Mouse (Mus musculus): ENCODE data around the gene H2-DMb1. TPM values are rescaled to one million over a fixed set of nuclear protein-coding genes. Genes with fewer than 3 reads are reported as not detected.
"Not testable (repeated sequence)": the region's sequence is repeated elsewhere in the genome, so short reads cannot be mapped to it uniquely, and the experiment has no call there.

The H2-DMb1 gene
- polyA plus RNA-seq, 1 experiment from 2014 or later = 0.52 TPM

DNA sequence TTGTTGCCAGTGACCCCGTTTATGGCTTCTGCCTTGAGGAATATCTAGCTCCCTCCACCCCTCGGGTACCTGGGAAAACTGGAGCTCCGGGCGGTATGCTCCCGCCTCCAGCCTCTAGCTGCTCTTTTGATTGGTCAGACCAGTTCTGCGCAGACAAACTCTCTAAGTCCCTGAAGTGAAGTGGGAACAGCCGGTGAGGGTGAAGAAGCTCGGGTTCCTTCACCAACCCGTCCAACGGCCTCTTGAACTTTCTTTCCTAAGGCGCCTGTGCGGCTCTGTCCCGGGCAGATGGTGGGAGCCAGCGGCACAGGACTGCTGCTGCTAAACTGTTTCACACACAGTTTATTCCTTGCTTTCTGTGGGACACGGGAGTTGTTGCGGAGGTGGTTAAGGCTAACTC is 13.5 kb upstream of the H2-DMb1 start:
- Histone ChIP-seq H3K27me3 (replicated peaks; ENCODE audit: low read depth, poor library complexity, severe bottlenecking) (peaks cover 58% of the 10 kb centered on the region), H3K36me3 (replicated peaks) (no peaks in the 10 kb centered on the region), H3K4me1 (peaks cover 42% of the 10 kb centered on the region), H3K9me3 (no peaks in the 10 kb centered on the region), H3K4me3 (peak overlapping the region; percentile 55), H3K27ac (replicated peaks) (no peak overlapping the region)
- peak; percentile 71 for DNase-seq (ENCODE audit: low spot score)
- 1% methylated on average over 16 of the region's 16 CpGs for WGBS

DNA sequence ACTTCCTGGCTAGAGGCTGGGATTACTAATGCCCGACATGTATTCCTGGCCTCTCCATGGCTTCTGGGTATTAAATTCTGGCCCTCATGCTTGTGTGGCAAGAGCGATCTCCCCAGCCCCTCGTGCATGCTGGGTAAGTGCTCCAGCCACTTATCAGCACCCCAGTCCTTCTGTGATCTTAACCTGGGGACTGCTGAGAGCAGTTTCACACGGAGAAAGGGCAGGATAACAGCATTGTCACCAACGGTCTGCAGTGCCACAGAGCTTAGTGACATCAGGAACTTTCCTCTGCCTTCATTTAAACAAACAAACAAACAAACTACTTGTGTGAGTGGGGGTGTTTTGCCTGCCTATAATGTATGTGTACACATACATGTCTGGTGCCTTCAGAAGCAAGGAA is 12.6 kb upstream of the H2-DMb1 start:
- Histone ChIP-seq H3K36me3 (replicated peaks) (no peaks in the 10 kb centered on the region), H3K27me3 (replicated peaks; ENCODE audit: low read depth, poor library complexity, severe bottlenecking) (peaks cover 58% of the 10 kb centered on the region), H3K27ac (replicated peaks) (no peak overlapping the region), H3K9me3 (no peaks in the 10 kb centered on the region), H3K4me3 (peak overlapping the region; percentile 55), H3K4me1 (peaks cover 42% of the 10 kb centered on the region)
- DNase-seq (ENCODE audit: low spot score) = no peak
- 10% methylated on average over 5 of the region's 5 CpGs for WGBS

DNA sequence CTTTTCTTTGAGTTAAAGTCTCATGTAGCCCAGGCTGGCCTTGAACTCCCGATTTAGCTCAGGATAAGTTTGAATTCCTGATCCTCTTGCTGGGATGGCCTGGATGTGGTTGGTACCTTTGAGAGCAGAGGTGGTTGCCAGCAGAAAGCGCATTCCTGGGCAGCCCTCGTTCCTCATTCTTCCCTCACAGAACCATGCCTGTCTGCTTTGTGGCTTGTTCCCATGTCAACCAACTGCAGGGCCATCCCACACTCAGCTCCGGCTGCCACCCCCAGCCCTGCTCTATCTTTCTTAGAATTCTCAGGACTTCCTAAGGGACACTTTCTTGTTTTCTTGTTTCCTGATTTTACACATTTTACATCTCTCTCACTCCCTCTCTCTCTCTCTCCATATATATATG is 11.4 kb upstream of the H2-DMb1 start:
- no peak for DNase-seq (ENCODE audit: low spot score)
- 57% methylated on average over 4 of the region's 4 CpGs for WGBS
- no peak overlapping the region for H3K4me3 ChIP-seq
- peaks cover 36% of the 10 kb centered on the region for H3K4me1 ChIP-seq
- H3K9me3 ChIP-seq = no peaks in the 10 kb centered on the region
- H3K36me3 ChIP-seq (replicated peaks) = no peaks in the 10 kb centered on the region
- peaks cover 51% of the 10 kb centered on the region for H3K27me3 ChIP-seq (replicated peaks; ENCODE audit: low read depth, poor library complexity, severe bottlenecking)
- H3K27ac ChIP-seq (replicated peaks) = no peak overlapping the region

DNA sequence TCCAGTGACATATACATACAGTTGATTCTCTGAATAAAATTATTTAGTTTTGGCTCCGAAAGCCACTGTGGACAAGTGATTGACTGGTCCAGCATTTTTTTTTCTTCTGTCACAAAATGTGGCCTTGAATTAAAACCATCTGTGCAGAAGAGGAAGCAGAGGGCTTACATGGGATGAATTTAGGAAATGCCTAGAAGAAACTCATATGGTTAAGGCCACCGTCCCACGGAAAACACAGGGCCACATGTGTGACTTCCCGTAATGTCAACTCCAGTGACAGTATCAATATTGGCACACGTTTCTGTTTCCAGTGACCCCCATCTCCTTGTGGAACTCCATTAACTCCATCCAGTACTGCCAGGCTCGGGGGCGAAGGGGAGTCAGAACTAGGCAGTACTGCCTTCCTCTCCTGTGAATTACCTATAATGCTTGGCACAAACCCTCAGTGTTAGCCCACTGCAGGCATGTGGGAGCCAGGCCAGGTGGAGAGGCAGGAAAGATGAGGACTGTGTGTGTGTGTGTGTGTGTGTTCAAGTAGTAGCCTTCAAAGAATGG is 10.3 kb upstream of the H2-DMb1 start:
- H3K27ac ChIP-seq (replicated peaks) = peak overlapping the region; percentile 14; the same call in 1 of the 2 replicates
- no peak for DNase-seq (ENCODE audit: low spot score)

DNA sequence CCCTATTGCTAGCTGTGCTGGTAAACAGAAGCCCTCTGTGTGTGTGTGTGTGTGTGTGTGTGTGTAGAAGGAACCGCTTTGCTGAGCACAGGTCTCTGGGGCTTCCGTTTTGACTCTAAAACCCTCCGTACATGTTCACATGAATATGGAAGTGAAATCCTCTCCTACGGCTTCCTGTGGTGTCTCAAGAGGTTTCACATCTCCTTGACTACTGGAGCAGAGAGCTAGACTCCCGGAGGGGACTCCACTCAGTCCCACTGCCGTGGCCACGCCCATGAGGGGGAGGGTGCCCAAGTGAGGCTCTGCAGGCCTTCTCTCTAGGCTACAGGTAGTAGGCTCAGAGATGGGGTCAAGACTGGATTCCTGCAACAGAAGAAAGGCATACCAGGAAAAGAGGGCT is 9.8 kb upstream of the H2-DMb1 start, which contains the start of gene H2-DMb2:
TSS of gene H2-DMb2 (plus strand) at position 275 of the 400 bp plus-strand sequence.
- peak; percentile 31 for DNase-seq (ENCODE audit: low spot score)
- H3K27ac ChIP-seq (replicated peaks) = peak within 1 kb of the TSS; percentile 14; the same call in 1 of the 2 replicates
- 31% methylated on average over 7 of the region's 7 CpGs for WGBS

More for the DNA sequence above, 10.3 kb upstream of the H2-DMb1 start:
- H3K4me3 ChIP-seq = no peak overlapping the region
- peaks cover 41% of the 10 kb centered on the region for H3K27me3 ChIP-seq (replicated peaks; ENCODE audit: low read depth, poor library complexity, severe bottlenecking)
- no peaks in the 10 kb centered on the region for H3K9me3 ChIP-seq
- WGBS = 61% methylated on average over 7 of the region's 7 CpGs
- H3K36me3 ChIP-seq (replicated peaks) = no peaks in the 10 kb centered on the region
- peaks cover 36% of the 10 kb centered on the region for H3K4me1 ChIP-seq

DNA sequence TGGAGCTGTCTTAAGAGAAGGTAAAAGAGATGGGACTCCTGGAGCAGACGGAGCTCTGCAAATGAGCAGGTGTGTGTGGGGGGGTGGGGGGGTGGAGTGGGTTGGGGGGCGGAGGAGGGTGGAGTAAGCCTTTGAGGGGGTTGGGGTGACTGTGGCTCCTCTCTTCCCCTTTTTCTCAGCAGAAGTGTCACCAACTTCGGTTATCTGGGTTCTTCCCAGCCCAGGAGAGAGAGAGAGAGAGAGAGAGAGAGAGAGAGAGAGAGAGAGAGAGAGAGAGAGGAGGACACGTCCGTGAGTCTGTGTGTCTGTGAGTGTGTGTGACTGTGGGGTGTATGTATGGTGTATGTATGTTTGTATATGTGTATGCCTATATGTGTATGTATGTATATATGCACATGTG is 9.4 kb upstream of the H2-DMb1 start:
- WGBS = 73% methylated on average over 5 of the region's 5 CpGs

More for the DNA sequence above, 9.8 kb upstream of the H2-DMb1 start, which contains the start of gene H2-DMb2:
- H3K9me3 ChIP-seq = no peaks in the 10 kb centered on the region
- no peak within 1 kb of the TSS for H3K4me3 ChIP-seq
- peaks cover 36% of the 10 kb centered on the region for H3K27me3 ChIP-seq (replicated peaks; ENCODE audit: low read depth, poor library complexity, severe bottlenecking)
- H3K4me1 ChIP-seq = peaks cover 36% of the 10 kb centered on the region
- H3K36me3 ChIP-seq (replicated peaks) = no peaks in the 10 kb centered on the region

DNA sequence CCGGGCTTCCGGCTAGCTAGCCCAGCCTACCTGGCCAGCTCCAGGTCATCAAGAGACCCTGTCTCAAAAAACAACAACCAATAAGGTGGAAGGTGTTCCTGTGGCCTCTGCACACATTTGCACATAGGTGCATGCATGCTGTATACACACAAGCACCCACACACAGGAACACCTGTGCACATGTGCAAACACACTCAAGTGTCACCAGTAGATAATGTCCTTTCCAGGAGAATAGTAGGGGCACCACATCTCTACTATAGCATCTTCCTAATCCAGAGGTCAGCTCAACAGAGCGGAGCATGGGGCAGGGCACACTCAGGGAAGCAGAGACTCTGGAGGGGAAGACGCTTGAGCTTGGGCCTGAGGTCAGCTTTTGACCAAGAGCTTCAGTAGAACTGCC is 8.7 kb upstream of the H2-DMb1 start:
- peaks cover 24% of the 10 kb centered on the region for H3K27me3 ChIP-seq (replicated peaks; ENCODE audit: low read depth, poor library complexity, severe bottlenecking)
- WGBS = 85% methylated on average over 4 of the region's 4 CpGs

More for the DNA sequence above, 9.4 kb upstream of the H2-DMb1 start:
- no peak for DNase-seq (ENCODE audit: low spot score)
- Histone ChIP-seq H3K9me3 (no peaks in the 10 kb centered on the region), H3K27ac (replicated peaks) (no peak overlapping the region), H3K27me3 (replicated peaks; ENCODE audit: low read depth, poor library complexity, severe bottlenecking) (peaks cover 31% of the 10 kb centered on the region), H3K36me3 (replicated peaks) (no peaks in the 10 kb centered on the region), H3K4me3 (no peak overlapping the region), H3K4me1 (peaks cover 36% of the 10 kb centered on the region)

DNA sequence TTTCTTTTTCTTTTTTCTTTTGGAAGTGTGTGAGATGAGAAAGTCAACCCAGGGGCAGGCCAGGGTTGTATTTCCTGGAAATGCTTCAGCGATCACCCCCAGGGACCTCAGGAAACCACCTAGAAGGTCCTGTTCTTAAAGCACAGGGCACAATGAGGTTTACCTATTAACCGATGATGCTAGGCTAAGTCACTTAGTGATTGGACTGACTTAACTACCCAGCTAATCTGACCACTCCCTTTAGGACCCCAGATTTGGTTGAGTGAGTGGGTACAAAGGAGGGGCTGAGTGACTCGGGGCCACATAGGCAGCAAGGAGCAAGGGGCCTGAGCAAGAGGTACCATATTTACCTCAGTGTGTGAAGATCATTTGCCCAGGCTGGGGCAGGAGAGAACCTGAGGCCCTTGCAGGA is 7.9 kb upstream of the H2-DMb1 start:
- no peak for DNase-seq (ENCODE audit: low spot score)
- Histone ChIP-seq H3K4me3 (no peak overlapping the region), H3K27ac (replicated peaks) (no peak overlapping the region), H3K27me3 (replicated peaks; ENCODE audit: low read depth, poor library complexity, severe bottlenecking) (peaks cover 16% of the 10 kb centered on the region), H3K36me3 (replicated peaks) (no peaks in the 10 kb centered on the region), H3K9me3 (no peaks in the 10 kb centered on the region), H3K4me1 (peaks cover 22% of the 10 kb centered on the region)
- whole genome bisulfite sequencing = 73% methylated on average over 3 of the region's 3 CpGs

More for the DNA sequence above, 8.7 kb upstream of the H2-DMb1 start:
- not testable (repeated sequence) for H3K4me3 ChIP-seq; H3K36me3 ChIP-seq (replicated peaks); DNase-seq (ENCODE audit: low spot score); H3K9me3 ChIP-seq; H3K27ac ChIP-seq (replicated peaks)
- H3K4me1 ChIP-seq = peaks cover 29% of the 10 kb centered on the region

DNA sequence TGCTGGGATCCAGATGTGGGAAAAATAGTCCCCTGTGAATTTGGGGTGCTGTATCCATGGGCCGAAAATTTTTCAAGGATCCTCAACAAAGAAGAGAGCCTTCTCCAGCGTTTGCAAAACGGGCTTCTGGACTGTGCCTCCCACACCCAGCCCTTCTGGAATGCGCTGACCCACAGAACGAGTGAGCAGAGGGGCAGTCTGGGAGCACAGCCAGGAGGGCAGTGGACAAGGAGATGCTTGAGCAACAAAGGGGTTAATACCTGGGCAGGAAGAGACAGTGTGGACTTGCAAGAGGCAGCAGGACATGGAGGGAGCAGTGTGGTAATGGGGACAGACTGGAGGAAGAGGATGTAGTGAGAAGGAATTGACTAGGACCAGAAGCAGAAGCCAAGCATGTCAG is 2.7 kb downstream of the H2-DMb1 start:
- Histone ChIP-seq H3K27ac (replicated peaks) (no peak overlapping the region), H3K4me3 (no peak overlapping the region), H3K4me1 (no peaks in the 10 kb centered on the region), H3K36me3 (replicated peaks) (no peaks in the 10 kb centered on the region), H3K27me3 (replicated peaks; ENCODE audit: low read depth, poor library complexity, severe bottlenecking) (no peaks in the 10 kb centered on the region), H3K9me3 (no peaks in the 10 kb centered on the region)
- WGBS = 68% methylated on average over 5 of the region's 5 CpGs
- no peak for DNase-seq (ENCODE audit: low spot score)

DNA sequence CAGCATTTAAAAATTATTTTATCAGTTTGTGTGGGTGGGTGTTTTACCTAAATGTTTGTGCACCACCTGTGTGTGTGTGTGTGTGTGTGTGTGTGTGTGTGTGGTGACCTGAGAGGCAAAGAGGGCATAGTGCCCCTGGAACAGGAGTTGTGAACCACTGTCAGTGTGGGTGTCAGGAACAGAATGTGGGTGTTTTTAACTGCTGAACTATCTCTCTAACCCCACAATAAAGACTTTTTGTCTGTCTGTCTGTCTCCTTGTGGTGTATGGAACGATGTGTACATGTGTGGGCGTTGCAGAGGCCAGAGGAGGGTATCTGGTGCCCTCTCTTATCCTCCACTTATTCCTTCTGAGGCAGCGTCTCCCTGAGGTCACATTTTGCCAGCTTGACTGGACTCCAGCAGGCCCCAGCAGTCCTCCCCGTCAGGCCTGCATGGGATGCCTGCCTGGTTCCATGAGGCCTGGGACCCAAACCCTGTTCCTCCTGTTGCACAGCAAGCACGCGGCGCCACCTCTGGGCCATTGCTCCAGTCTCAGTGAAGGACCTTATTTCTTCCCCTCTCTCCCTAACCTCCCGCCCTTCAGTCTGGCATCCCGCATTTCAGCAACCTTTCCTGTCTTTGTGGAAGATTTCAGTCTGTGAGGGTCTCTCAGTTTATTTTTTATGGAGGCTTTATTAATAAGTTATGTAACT is 11.5 kb downstream of the H2-DMb1 start:
- H3K4me3 ChIP-seq = no peak overlapping the region
- H3K4me1 ChIP-seq = no peaks in the 10 kb centered on the region
- DNase-seq (ENCODE audit: low spot score) = peak; percentile 38
- H3K27me3 ChIP-seq (replicated peaks; ENCODE audit: low read depth, poor library complexity, severe bottlenecking) = 0 out of 2 replicates have a peak, but pooled peaks cover 4% of the 10 kb centered on the region
- H3K36me3 ChIP-seq (replicated peaks) = no peaks in the 10 kb centered on the region
- H3K27ac ChIP-seq (replicated peaks) = no peak overlapping the region
- H3K9me3 ChIP-seq = 0 out of 2 replicates have a peak, but pooled peaks cover 4% of the 10 kb centered on the region
- 40% methylated on average over 9 of the region's 9 CpGs for WGBS

DNA sequence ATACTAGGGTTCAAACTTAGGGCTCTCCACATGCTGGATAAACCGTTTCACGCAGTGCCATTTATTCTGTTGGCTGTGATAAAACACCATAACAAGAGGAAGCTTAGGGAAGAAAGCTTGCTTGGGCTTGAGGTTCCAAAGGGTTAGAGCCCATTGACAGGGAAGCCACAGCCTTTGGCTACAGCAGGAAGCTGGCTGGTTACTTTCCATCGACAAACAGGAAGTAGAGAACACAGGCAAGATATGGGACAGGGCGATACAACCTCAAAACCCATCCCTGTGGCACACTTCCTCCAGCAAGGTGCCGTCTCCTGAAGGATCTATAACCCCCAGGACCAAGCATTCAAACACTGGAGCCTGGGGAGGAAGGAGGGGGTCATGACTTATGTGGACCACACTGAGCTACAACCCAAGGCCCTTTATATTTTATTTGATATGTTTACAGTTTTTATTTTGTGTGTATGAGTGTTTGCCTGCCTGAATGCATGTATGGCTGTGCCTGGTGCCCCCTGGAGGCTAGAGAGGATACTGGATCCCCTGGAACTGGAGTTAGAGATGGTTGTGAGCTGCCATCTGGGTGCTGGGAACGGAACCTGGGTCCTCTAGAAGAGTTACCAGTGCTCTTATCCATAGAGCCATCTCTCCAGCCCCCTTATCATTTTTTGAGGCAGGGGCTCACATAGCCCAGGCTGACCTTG is 12.3 kb downstream of the H2-DMb1 start:
- WGBS = 84% methylated on average over 6 of the region's 6 CpGs
- no peak overlapping the region for H3K4me3 ChIP-seq
- DNase-seq (ENCODE audit: low spot score) = no peak
- H3K4me1 ChIP-seq = no peaks in the 10 kb centered on the region
- 0 out of 2 replicates have a peak, but pooled peaks cover 4% of the 10 kb centered on the region for H3K27me3 ChIP-seq (replicated peaks; ENCODE audit: low read depth, poor library complexity, severe bottlenecking)
- H3K9me3 ChIP-seq = 0 out of 2 replicates have a peak, but pooled peaks cover 4% of the 10 kb centered on the region
- H3K36me3 ChIP-seq (replicated peaks) = no peaks in the 10 kb centered on the region
- no peak overlapping the region for H3K27ac ChIP-seq (replicated peaks)

DNA sequence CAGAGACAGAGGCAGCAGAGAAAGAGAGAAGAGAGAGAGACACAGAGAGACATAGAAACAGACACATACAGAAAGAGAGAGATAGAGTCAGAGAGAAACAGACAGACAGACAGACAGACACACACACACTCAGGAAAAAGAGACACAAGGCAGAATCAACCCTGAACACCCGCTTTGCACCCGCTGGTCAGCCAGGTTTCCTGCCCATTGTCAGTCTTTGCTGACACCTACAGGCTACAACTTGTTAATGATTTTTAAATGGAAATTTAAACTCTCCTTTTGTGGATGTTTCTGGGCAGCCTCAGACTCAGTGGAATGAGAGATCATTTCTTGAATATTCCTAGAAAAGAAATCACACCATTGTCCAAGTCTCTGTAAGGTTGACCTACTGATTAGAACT is 16.4 kb downstream of the H2-DMb1 start:
- no peaks in the 10 kb centered on the region for H3K36me3 ChIP-seq (replicated peaks)
- H3K4me3 ChIP-seq = no peak overlapping the region
- H3K9me3 ChIP-seq = peaks cover 11% of the 10 kb centered on the region
- peaks cover 8% of the 10 kb centered on the region; the same call in 1 of the 2 replicates for H3K27me3 ChIP-seq (replicated peaks; ENCODE audit: low read depth, poor library complexity, severe bottlenecking)
- no peaks in the 10 kb centered on the region for H3K4me1 ChIP-seq
- DNase-seq (ENCODE audit: low spot score) = peak; percentile 44
- no peak overlapping the region for H3K27ac ChIP-seq (replicated peaks)
- WGBS = under 1% methylated on average over 2 of the region's 2 CpGs
